Mouse (Mus musculus): ENCODE measurements around the gene Rnf38. TPM values are rescaled to one million over a fixed set of nuclear protein-coding genes. Genes with fewer than 3 reads are reported as not detected.

Rnf38 gene
- 10 to 100 TPM; 30.4 to 32.7 TPM for total RNA-seq (2021)

DNA sequence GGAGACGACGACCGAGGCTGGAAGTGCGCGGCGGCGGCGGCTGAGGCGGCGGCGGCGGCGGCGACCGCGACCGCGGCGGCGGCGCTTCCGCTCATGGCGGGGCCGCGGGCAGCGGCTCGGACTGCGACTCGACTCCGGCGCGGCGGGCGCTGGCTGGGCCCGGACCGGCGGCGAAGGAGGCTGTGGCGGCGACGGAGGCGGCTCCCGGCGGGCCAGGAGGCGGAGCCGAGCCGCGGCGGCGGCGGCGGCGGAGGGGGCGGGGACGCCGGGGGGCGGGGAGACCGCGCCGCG, at the start of gene Rnf38:
Rnf38 (minus strand) TSS at position 77 of the 291 bp plus-strand sequence.
- no peak for DNase-seq (ENCODE audit: low spot score)
- intact Hi-C loops (cut with DNase I), result loop anchor here (5.0 kb wide), 2 partner anchors 61 to 161 kb away; no protein-coding TSS in a partner anchor

DNA sequence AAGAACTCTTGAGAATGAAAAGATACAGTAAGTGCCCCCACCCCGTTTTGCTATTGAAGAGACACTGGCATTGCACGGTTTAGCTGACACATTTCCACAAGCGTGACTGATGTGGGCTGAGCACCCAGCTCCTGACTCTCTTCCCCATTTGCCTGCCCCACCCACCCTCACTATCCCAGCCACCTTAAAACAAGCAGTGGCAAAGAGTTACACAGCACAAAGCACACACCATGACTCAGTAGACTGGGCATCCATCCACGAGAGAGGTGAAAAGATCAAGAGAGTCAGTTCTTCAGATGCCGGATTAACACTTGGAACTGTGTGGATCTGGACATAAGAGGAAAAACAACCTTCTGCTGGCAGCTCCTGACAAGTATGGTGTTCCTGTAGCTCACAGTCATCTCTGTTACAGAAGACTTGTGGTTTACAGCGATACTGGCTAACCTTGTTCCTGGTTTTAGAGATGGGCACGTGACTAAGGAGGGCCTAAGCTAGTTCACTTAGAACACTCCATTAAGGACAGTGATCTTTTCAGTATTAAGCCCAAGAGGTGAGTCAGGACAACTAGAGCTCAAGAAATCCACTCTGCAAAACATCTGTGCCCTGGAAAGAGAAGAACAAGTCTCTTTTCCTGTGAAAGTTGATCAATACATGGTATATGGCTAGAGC, 48.1 kb upstream of the Rnf38 start:
- intact Hi-C loops (cut with DNase I), result no loop called here
- DNase-seq (ENCODE audit: low spot score), result no peak

DNA sequence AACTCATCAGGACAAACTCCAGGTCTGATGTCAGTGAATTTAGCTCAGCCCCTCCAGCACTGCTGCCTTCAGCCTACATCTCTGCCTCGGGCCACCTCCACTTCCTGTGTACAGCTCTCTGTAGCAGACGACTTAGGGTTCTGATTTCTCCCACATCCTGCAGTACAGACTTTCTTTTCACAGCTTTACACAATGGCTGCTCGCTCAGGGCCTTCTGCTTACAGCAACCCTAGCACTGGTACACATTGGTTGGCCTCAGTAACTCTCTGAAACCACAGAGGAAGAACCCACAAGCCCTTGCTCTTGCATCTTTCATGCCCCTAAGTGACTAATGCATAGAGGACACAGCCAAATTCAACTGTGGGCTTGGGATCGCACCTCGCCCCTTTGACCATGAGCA, 37.5 kb upstream of the Rnf38 start:
- no peak for DNase-seq (ENCODE audit: low spot score)
- intact Hi-C loops (cut with DNase I), result no loop called here

DNA sequence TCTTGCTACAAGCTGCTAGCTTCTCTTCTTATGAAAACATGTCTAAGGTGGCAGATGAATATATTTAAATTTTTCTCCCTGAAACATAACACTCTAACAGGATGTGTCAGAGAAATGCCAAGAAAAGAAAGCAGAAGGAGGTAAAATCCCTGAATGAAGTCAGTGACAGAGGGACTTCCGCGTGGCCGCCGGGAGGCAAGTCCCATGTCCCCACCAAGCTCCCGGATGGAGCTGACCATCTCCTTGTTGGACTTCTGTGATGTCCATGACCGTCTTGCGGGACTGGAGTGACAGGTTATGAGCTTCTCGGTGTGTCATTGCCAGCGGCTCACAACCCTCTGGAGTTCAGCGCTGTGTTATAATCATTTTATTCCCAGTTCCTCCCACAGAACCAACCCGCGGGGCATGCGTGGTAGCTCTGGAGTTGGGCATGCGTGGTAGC, 35.8 kb upstream of the Rnf38 start:
- intact Hi-C loops (cut with DNase I), result no loop called here
- DNase-seq (ENCODE audit: low spot score), result no peak

DNA sequence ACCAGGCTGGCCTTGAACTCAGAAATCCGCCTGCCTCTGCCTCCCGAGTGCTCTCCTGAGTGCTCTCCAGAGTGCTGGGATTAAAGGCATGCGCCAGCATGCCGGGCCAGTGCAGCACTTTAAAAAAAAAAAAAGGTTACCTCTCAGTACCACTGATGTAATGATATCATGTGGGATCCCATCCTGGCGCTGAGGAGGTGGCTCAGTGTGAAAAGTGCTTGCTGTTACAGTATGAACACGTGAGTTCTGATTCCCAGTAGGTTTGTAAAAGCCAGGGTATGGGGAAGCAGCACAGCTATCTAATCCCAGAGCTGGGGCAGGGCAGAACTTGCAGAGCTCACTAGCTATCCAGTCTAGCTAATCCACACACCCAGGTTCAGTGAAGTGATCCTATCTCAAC, 33.8 kb upstream of the Rnf38 start:
- intact Hi-C loops (cut with DNase I), result no loop called here
- no peak for DNase-seq (ENCODE audit: low spot score)

DNA sequence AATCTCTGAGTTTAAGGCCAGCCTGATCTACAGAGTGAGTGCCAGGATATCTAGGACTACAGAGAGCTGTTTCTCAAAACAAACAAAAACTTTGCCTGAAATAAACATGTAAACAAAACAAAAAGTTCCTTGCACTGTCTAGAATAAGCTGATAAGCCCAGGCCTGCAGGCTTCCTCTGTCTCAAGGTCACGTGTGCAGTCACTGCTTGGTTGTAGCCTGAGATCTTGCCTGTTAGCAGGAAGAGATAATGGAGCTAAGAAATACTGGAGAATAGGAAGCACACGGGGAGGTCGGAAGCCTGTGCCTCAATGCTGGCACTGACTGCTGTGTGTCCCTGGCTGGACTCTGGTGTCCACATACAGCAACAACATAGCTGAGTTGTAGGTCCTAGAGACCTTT, 31.9 kb upstream of the Rnf38 start:
- intact Hi-C loops (cut with DNase I), result no loop called here

DNA sequence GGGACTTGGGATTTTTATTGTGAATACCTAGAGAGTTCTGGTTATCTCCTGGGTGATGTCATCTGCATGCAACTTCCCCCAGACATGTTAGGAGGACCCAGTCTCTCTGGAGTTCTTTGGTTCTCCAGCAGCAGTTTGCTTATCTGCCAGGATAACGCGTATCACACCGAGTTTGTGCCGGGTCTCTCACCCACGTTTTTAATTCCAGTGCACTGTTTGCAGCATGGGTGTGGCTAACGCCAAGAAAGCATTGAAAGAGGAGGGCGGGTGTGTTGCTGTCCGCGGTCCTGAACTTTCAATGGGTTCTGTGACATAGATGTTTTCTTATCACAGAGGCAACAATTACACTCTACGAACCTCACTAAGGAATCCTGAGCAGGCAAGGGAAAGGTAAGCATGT, 26.7 kb upstream of the Rnf38 start:
- DNase-seq (ENCODE audit: low spot score), result no peak
- intact Hi-C loops (cut with DNase I), result no loop called here

More for the DNA sequence above, 31.9 kb upstream of the Rnf38 start:
- DNase-seq (ENCODE audit: low spot score), result no peak

DNA sequence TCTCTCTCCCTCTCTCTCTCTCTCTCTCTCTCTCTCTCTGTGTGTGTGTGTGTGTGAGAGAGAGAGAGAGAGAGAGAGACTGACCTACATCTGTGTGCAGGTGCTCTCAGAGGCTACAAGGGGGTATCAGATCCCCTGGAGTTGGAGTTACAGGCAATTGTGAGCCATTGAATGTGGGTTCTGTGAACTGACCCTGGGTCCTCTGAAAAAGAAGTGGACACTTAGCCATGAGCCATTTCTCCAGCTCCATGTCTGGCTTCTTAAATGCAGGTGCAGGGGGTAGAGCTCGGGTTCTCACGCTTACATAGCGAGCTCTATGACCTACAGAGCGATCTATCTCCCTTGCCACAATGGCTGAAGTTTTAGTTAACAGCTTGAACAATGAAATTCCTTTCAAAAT, 25.5 kb upstream of the Rnf38 start:
- no peak for DNase-seq (ENCODE audit: low spot score)
- intact Hi-C loops (cut with DNase I), result no loop called here

DNA sequence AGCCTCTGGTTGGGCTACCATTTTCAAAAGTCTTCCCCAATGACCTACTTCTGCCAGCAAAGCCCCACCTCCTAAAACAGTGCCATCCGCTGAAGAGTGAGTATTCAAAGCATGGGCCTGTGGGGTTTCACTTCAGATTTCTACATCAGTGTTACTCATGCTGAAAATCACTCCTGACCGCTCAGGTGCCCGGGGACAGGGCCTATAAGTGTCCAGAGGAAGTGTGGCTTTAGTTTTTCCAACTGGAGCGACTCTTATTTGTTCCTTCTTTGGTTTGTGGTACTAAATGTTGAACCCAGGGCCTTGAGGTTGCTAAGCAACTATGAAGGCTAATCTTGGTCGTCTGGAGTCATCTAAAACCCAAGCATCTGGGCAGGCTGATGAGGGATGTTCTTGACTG, 21.0 kb upstream of the Rnf38 start:
- intact Hi-C loops (cut with DNase I), result no loop called here

DNA sequence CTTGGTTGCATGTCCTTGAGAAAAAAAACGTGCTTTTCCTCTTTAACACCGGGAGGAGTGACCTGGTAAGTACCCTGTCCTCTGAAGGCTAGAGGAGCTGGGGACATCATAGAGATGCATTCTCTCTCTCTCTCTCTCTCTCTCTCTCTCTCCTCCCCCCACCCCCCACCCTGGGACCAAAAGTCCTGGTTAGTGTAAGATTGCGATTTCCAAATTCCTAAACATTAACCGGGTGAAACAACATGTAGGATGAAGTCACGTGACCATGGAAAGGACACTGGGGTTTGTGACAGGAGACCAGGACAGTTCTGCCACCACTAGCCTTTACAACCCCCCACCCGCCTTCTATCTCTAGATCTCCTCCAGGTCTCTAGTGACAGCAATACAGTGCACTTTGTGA, 19.6 kb upstream of the Rnf38 start:
- intact Hi-C loops (cut with DNase I), result no loop called here

More for the DNA sequence above, 21.0 kb upstream of the Rnf38 start:
- DNase-seq (ENCODE audit: low spot score), result no peak

DNA sequence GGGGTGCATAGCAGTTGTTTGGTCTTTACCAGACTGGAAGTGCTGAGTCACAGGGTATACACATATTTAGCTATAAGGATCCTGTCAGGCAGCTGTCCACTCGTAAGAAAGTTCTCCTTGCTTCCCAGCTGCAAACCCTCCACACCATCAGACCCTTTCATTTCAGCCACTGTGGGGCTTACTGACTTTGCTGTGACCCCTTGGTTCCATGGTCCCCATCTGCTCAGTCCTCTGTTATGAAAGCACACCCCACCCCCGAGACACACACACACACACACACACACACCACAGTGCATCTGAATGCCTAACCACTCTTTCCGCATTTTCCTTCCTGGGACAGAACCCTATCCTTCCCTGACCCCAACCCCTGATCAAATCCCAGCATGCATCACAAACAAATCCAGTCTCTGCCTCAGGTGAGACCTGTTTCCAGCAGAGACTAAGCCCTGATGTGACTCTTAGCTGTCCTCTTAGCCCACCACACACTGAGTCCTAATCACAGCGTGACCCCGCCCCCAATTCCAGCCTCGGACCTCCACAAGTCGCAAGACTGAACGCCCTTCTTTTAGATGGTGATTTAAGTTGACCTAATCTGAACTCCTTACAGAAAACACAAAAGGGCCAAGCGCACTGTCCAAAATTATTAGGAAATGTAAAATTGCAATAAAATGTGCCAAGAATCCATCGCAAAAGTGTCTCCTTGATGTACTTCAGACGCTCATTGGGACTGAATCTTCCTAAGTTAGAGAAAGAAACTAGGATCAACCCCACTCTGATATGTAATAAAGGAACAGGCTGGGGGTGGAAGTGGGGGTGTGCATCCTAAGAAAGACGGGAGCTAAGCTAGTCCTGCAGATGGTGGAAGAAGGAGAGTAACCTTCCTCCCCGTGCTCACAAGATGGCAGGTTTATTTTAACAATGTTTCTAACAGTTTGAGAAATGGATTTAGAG, 18.7 kb upstream of the Rnf38 start:
- intact Hi-C loops (cut with DNase I), result no loop called here

More for the DNA sequence above, 19.6 kb upstream of the Rnf38 start:
- no peak for DNase-seq (ENCODE audit: low spot score)

DNA sequence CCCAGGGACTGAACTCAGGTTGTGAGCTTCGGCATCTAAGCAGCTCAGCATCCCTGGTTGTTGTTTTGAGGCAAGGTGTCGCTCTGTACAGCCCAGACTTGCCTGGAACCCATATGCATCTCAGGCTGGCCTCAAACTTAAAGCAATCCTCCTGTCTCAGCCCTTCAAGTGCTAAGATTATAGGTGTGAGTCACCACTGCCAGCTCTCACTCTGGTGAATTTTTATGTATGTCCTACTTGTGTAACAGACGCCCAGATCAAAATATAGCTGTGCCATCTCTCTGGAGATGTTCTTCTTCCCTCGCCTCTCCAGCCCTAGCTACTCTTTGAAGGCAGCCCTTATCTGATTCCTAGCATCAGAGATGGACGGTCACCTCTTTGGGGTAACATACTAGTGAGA, 17.9 kb upstream of the Rnf38 start:
- no peak for DNase-seq (ENCODE audit: low spot score)
- intact Hi-C loops (cut with DNase I), result no loop called here

More for the DNA sequence above, 18.7 kb upstream of the Rnf38 start:
- DNase-seq (ENCODE audit: low spot score), result no peak

DNA sequence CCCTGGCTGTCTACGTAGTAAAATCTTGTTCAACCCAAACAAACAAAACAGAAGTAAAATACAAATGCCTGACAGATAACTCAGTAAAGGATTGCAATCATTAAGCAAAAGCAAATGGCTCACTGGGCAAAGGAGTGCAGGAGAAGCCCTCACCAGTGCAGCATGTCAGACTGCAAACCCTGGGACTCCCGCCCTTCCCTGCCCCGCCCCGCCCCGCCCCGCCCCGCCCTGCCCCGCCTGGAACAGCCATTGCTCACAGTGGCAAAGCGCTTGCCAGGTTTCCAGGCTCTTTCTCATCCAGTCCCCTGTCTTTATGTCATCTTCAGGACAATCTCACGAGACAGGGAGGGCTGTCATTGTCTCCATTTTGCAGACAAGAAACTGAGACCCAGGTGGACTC, 16.1 kb upstream of the Rnf38 start:
- intact Hi-C loops (cut with DNase I), result no loop called here
- DNase-seq (ENCODE audit: low spot score), result no peak

DNA sequence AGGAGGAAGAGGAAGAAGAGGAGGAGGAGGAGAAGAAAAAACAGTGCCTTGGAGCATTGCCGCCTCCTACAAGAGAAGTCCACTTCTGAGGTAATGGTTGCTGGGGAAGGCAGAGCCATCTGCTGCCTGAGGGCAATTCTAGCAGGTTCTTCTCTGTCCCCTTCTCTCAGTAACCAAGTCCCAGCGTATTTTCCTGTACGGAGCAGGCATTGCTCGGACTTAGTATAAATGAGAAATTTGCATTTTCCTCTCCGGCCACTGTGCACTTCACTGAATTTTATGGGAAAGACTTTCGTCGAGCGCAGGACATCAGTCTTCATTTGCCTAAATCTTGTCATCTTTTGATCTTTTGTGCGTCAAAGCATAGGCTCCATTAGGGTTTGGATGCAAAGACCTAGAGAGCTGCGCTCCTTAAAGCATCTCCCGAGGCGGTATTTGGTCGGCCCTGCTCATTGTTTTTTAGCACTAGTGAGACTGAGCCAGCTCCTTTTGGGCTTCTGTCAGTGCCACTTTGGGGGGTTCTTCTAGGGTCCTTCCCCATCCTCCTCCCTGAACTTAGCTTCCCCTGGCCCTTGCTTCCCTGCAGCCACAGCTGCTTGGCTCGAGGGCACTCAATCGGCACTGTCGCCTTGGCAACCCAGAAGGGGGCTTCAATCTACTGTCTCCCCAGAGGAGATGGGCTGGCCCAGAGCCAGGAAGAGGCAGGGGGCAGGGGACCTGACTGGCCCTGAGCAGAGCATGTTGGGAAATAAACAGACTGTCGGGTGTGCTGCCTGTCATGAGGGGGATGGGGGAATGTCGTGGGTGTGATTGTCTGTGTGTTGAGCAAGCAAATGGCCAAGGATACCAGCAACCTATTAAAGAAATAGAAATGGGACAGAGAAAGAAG, 13.7 kb upstream of the Rnf38 start:
- DNase-seq (ENCODE audit: low spot score), result no peak
- intact Hi-C loops (cut with DNase I), result no loop called here

DNA sequence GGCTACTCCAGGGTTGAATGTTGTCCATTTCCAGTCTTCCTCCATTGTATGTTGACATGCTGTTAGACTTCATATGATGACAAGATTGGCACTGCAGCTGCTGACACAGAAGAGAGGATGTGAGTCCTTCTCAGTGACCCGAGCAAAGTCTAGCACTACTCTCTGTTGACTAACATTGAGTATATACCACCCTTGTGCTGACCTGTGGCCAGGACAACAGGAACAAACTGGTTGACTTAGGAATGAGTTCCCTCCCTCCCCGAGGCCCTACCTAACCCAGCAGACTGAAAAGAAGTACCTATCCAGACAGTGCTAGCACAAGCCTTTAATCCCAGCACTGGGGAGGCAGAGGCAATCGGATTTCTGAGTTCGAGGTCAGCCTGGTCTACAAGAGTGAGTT, 12.7 kb upstream of the Rnf38 start:
- DNase-seq (ENCODE audit: low spot score), result no peak
- intact Hi-C loops (cut with DNase I), result no loop called here

DNA sequence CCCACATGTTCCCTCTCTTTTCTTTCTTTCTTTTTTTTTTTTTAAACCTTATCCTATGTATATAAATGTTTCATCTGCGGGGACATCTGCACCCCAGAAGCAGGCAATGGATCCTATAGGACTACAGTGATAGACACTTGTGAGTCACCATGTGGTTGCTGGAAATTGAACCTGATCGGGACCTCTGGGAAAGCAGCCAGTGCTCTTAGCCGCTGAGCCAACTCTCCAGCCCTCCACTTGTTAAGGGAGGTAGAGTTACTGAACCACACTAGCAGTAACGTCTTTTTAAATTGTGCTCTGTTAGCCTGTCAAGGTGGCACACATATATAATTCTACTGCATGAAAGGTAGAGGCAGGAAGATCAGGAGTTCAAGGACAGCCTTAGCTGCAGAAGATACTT, 8.0 kb upstream of the Rnf38 start:
- intact Hi-C loops (cut with DNase I), result no loop called here
- no peak for DNase-seq (ENCODE audit: low spot score)

DNA sequence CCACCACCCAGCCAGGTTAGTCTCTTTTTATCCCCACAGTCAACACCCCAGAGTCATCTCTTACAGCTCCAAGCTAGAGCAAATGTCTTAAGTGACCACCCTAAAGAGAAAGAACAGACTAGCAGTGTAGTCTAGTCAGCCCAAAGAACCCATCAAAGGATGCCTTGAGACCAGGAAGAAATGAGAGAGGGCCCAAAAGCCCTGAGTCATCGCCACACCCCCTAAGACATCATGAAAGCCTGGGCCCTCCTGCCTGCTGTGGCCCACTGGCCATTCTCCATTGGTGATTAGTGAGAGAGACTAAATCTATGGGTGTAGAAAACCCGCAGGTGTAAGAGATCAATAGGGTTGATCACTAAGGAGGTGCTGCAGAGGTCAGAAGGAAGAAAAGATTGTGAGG, 2.4 kb upstream of the Rnf38 start:
- intact Hi-C loops (cut with DNase I), result no loop called here
- DNase-seq (ENCODE audit: low spot score), result no peak

DNA sequence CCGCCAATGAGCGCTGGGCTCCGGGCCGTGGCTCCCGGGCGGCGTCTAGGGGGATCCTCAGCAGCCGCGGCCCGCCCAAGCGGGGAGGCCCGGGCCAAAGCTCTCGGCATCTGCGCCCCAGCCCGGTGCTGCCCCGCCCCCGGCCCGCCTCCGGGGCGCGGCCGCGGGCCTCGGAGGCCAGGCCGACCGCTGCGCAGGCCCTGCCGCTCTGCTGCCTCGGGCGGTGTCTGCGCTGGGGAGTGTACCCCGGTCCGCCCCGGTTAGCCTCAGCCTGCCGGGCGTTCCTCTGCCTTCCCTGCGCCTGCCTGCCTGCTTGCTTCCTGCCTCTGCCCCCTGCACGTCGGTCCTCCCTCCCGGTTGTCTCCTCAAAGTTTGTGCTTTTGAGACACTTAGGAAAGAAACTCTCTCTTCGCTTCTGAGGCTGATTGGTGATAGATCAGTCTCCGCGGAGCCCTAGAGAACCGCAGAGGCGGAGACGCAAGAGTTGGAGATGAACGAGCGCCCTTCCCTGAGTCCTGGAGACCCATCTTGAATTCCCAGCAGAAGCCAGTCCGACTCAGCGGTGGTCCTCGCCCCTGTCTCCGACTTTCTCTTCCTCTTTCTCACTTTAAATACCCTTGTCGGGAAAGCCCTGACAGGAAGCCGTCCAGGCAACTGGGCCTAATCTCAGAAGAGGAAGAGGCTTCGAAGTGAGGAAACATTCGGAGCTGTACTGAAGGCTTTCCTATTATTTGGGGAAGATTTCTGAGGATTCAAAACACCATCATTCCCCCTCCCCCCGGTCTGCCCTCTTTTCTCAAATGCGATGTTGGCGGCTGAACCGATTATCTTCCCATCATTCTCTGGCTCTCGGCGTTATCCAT, 646 bp upstream of the Rnf38 start:
- intact Hi-C loops (cut with DNase I), result loop anchor here (5.0 kb wide), 2 partner anchors 62 to 162 kb away; no protein-coding TSS in a partner anchor
- peak; percentile 92 for DNase-seq (ENCODE audit: low spot score)
